Mouse (Mus musculus): ENCODE measurements around the gene E2f2. TPM values are rescaled to one million over a fixed set of nuclear protein-coding genes. Genes with fewer than 3 reads are reported as not detected.
A peak's percentile ranks its signal among the peaks of the same experiment; 100 is the strongest.

E2f2 gene
- polyA plus RNA-seq, 1 experiment from 2014 or later, result 2.5 TPM

- Histone ChIP-seq H3K9me3 (ENCODE audit: control insufficient read depth, low read length) (no peaks in the 10 kb centered on the region), H3K4me1 (ENCODE audit: control insufficient read depth in 2 of 2, insufficient read depth in 2 of 2, low read length in 2 of 2) (peaks cover 38 to 58% of the 10 kb centered on the region in 2 experiments), H3K27ac (replicated peaks in 1 of 2; ENCODE audit: control insufficient read depth in 1 of 2, insufficient read depth in 1 of 2, low read depth in 2 of 2, low read length in 2 of 2) (peak overlapping the region; percentile 93 to 97), H3K27me3 (ENCODE audit: control insufficient read depth, insufficient read depth, low read length) (peaks cover under 1% of the 10 kb centered on the region; the same call in 1 of the 2 replicates), H3K4me2 (ENCODE audit: low read length) (peak overlapping the region; percentile 86), H3K9ac (ENCODE audit: low read length) (peak overlapping the region; percentile 61), H3K36me3 (ENCODE audit: control insufficient read depth, insufficient read depth, low read length) (peaks cover 5% of the 10 kb centered on the region), H3K4me3 (ENCODE audit: control insufficient read depth in 1 of 2, insufficient read depth in 1 of 2, low read depth in 1 of 2, low read length in 2 of 2) (peak overlapping the region; percentile 3 to 23; a peak in 3 of 4 replicates)
- ATAC-seq (ENCODE audit: insufficient number of reproducible peaks, insufficient read depth, low FRiP score, low read depth), result peak; percentile 73
- 11% methylated on average over 31 of the region's 31 CpGs for WGBS
Observed at GRCm38 (mm10) chr4:136140327-136141250, 31.6 kb upstream of the E2f2 start.

- H3K9me3 ChIP-seq (ENCODE audit: control insufficient read depth, low read length), result no peaks in the 10 kb centered on the region
- H3K27me3 ChIP-seq (ENCODE audit: control insufficient read depth, insufficient read depth, low read length), result peaks cover 13% of the 10 kb centered on the region
- H3K4me2 ChIP-seq (ENCODE audit: low read length), result peak overlapping the region; percentile 86
- H3K36me3 ChIP-seq (ENCODE audit: control insufficient read depth, insufficient read depth, low read length), result peaks cover 7% of the 10 kb centered on the region
- H3K27ac ChIP-seq (replicated peaks in 1 of 2; ENCODE audit: control insufficient read depth in 1 of 2, insufficient read depth in 1 of 2, low read depth in 2 of 2, low read length in 2 of 2), result peak overlapping the region; percentile 93 to 97
- peaks cover 37 to 60% of the 10 kb centered on the region in 2 experiments for H3K4me1 ChIP-seq (ENCODE audit: control insufficient read depth in 2 of 2, insufficient read depth in 2 of 2, low read length in 2 of 2)
- 20% methylated on average over 17 of the region's 17 CpGs for WGBS
- no peak for ATAC-seq (ENCODE audit: insufficient number of reproducible peaks, insufficient read depth, low FRiP score, low read depth)
- peak overlapping the region; percentile 63 for H3K9ac ChIP-seq (ENCODE audit: low read length)
- H3K4me3 ChIP-seq (ENCODE audit: control insufficient read depth in 1 of 2, insufficient read depth in 1 of 2, low read depth in 1 of 2, low read length in 2 of 2), result peak overlapping the region; percentile 75 to 87
Observed at GRCm38 (mm10) chr4:136142267-136143192, 29.7 kb upstream of the E2f2 start.

GRCm38 (mm10) chr4:136143193-136143976 is 28.8 kb upstream of the E2f2 start, which contains the start of gene Id3:
TSS of gene Id3 (plus strand) at chr4:136143497.
- Histone ChIP-seq H3K36me3 (ENCODE audit: control insufficient read depth, insufficient read depth, low read length) (peaks cover 7% of the 10 kb centered on the region), H3K27ac (replicated peaks in 1 of 2; ENCODE audit: control insufficient read depth in 1 of 2, insufficient read depth in 1 of 2, low read depth in 2 of 2, low read length in 2 of 2) (peak within 1 kb of the TSS; percentile 94 to 97), H3K4me3 (ENCODE audit: control insufficient read depth in 1 of 2, insufficient read depth in 1 of 2, low read depth in 1 of 2, low read length in 2 of 2) (peak within 1 kb of the TSS; percentile 75 to 87), H3K9me3 (ENCODE audit: control insufficient read depth, low read length) (no peaks in the 10 kb centered on the region), H3K9ac (ENCODE audit: low read length) (peak within 1 kb of the TSS; percentile 95), H3K4me1 (ENCODE audit: control insufficient read depth in 2 of 2, insufficient read depth in 2 of 2, low read length in 2 of 2) (peaks cover 42 to 61% of the 10 kb centered on the region in 2 experiments), H3K4me2 (ENCODE audit: low read length) (peak within 1 kb of the TSS; percentile 86), H3K27me3 (ENCODE audit: control insufficient read depth, insufficient read depth, low read length) (peaks cover 13% of the 10 kb centered on the region)
- 1% methylated on average over 39 of the region's 39 CpGs for WGBS
- ATAC-seq (ENCODE audit: insufficient number of reproducible peaks, insufficient read depth, low FRiP score, low read depth), result peak; percentile 87

DNA sequence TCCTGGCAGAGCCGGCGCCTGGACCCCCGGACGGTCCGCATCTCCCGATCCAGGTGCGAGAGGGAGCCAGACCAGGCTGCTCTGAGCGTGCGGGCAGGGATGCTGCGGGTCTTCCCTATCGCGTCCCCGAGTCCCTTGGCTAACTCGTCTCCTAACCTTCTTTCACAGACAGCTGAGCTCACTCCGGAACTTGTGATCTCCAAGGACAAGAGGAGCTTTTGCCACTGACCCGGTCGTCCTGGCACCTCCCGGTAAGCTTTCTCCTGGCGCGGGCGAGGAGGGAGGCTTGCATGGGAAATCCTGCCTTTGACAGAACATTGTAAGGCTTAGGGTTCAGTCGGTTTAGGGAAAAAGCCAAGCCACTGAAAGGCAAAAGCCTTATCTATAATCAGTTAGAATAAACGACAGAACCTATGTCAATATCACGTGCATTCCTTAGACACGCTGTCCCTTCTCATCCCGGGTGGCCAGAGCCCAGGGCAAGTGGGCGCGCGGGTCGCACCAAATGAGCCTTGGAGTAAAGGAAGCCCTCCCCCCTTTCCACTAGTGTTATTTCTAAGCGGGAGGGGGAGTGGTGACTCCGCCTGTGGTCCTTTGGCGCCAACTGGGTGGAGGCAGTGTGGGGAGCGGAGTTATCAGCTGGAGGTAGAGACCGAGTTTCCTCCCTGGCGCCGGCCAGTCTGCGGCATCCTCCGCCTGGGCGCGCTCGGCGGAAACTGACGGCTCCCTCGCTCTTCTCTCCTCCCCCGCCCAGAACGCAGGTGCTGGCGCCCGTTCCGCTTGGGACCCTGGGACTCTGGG is 27.9 kb upstream of the E2f2 start:
- peaks cover 7% of the 10 kb centered on the region for H3K36me3 ChIP-seq (ENCODE audit: control insufficient read depth, insufficient read depth, low read length)
- peaks cover 41 to 57% of the 10 kb centered on the region in 2 experiments for H3K4me1 ChIP-seq (ENCODE audit: control insufficient read depth in 2 of 2, insufficient read depth in 2 of 2, low read length in 2 of 2)
- H3K4me2 ChIP-seq (ENCODE audit: low read length), result peak overlapping the region; percentile 86
- peak overlapping the region; percentile 75 to 87 for H3K4me3 ChIP-seq (ENCODE audit: control insufficient read depth in 1 of 2, insufficient read depth in 1 of 2, low read depth in 1 of 2, low read length in 2 of 2)
- H3K27me3 ChIP-seq (ENCODE audit: control insufficient read depth, insufficient read depth, low read length), result peaks cover 13% of the 10 kb centered on the region
- peak; percentile 19 for ATAC-seq (ENCODE audit: insufficient number of reproducible peaks, insufficient read depth, low FRiP score, low read depth)
- peak overlapping the region; percentile 95 for H3K9ac ChIP-seq (ENCODE audit: low read length)
- under 1% methylated on average over 48 of the region's 50 CpGs for WGBS
- H3K27ac ChIP-seq (replicated peaks in 1 of 2; ENCODE audit: control insufficient read depth in 1 of 2, insufficient read depth in 1 of 2, low read depth in 2 of 2, low read length in 2 of 2), result peak overlapping the region; percentile 94 to 97
- no peaks in the 10 kb centered on the region for H3K9me3 ChIP-seq (ENCODE audit: control insufficient read depth, low read length)

DNA sequence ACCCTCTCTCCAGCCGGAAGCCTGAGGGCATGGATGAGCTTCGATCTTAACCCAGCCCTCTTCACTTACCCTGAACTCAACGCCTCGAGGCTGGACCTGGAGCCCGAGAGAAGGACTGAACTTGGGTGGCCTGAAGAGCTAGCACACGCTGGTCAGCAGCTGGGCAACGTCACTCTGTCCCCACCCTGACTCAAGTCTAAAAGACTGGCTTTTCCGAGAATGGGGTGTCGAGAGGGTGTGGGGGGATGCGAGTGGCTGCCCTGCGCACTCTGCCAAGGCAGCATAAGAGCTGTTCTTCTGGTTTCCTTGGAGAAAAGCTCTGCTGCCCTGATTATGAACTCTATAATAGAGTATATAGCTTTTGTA is 27.3 kb upstream of the E2f2 start:
- Histone ChIP-seq H3K4me1 (ENCODE audit: control insufficient read depth in 2 of 2, insufficient read depth in 2 of 2, low read length in 2 of 2) (peaks cover 36 to 51% of the 10 kb centered on the region in 2 experiments), H3K9me3 (ENCODE audit: control insufficient read depth, low read length) (no peaks in the 10 kb centered on the region), H3K9ac (ENCODE audit: low read length) (peak overlapping the region; percentile 95), H3K4me3 (ENCODE audit: control insufficient read depth in 1 of 2, insufficient read depth in 1 of 2, low read depth in 1 of 2, low read length in 2 of 2) (peak overlapping the region; percentile 75 to 87), H3K36me3 (ENCODE audit: control insufficient read depth, insufficient read depth, low read length) (peaks cover 7% of the 10 kb centered on the region), H3K4me2 (ENCODE audit: low read length) (peak overlapping the region; percentile 86), H3K27ac (replicated peaks in 1 of 2; ENCODE audit: control insufficient read depth in 1 of 2, insufficient read depth in 1 of 2, low read depth in 2 of 2, low read length in 2 of 2) (peak overlapping the region; percentile 94 to 97), H3K27me3 (ENCODE audit: control insufficient read depth, insufficient read depth, low read length) (peaks cover 13% of the 10 kb centered on the region)
- 5% methylated on average over 11 of the region's 11 CpGs for WGBS
- ATAC-seq (ENCODE audit: insufficient number of reproducible peaks, insufficient read depth, low FRiP score, low read depth), result no peak

DNA sequence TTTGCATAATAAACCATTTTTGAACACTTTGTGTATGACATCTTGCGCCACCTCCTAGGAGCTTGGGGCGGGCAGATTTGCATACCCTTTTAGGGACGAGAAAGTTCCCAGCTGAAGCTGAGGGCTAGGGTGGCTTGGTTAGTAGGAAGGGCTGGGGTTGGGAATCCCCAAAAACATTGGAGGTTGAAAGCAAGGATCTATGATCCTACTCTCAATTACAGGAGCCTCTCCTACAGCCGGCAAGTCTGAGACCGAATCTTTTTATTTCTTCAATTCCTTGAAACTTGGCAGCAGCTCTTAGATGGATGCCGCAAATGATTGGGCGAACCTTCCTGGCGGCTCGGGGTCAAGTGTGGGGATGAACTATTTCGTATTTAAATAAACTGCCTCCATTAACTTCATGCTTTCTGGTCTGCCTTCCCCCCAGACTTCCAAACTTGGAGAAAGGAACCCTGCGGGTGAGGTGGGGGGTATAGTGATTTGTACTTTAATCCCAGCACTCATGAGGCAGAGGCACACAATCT is 26.8 kb upstream of the E2f2 start:
- peaks cover 13% of the 10 kb centered on the region for H3K27me3 ChIP-seq (ENCODE audit: control insufficient read depth, insufficient read depth, low read length)
- ATAC-seq (ENCODE audit: insufficient number of reproducible peaks, insufficient read depth, low FRiP score, low read depth), result no peak
- peaks cover 36 to 48% of the 10 kb centered on the region in 2 experiments for H3K4me1 ChIP-seq (ENCODE audit: control insufficient read depth in 2 of 2, insufficient read depth in 2 of 2, low read length in 2 of 2)
- peak overlapping the region; percentile 75 to 87 for H3K4me3 ChIP-seq (ENCODE audit: control insufficient read depth in 1 of 2, insufficient read depth in 1 of 2, low read depth in 1 of 2, low read length in 2 of 2)
- H3K4me2 ChIP-seq (ENCODE audit: low read length), result peak overlapping the region; percentile 86
- peaks cover 7% of the 10 kb centered on the region for H3K36me3 ChIP-seq (ENCODE audit: control insufficient read depth, insufficient read depth, low read length)
- 45% methylated on average over 11 of the region's 11 CpGs for WGBS
- H3K27ac ChIP-seq (replicated peaks in 1 of 2; ENCODE audit: control insufficient read depth in 1 of 2, insufficient read depth in 1 of 2, low read depth in 2 of 2, low read length in 2 of 2), result peak overlapping the region; percentile 94 to 97
- no peaks in the 10 kb centered on the region for H3K9me3 ChIP-seq (ENCODE audit: control insufficient read depth, low read length)
- peak overlapping the region; percentile 95 for H3K9ac ChIP-seq (ENCODE audit: low read length)
